Mouse (Mus musculus): ENCODE measurements at regions not wholly inside any gene's neighbourhood (a gene's known extent, or its start where the extent isn't known, plus 50 kb on each side); places are given as distances from the start of the nearest gene placed in this dataset.

DNA sequence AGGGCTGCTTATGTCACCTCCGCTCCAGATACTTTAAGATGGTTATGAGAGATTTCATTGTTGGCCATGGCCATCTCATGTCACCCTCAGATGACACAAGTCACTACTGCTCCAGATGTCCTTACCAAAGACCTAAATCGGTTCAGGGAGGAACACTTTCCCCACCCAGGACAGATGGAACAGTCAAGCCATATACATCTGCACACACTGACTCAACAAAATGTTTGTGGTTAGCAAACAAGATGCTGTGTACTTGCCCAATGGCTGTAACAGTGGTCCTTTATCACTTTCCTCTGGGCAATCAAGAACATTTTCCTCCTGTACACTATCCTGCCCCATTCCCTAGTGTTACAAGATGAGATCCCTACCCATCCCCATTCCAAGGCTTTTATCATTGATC, 64.1 kb upstream of the Tent5a start:
- no peak for TF ChIP-seq CTCF (IDR thresholded peaks at IDR 0.05; ENCODE audit: extremely low read depth, insufficient read depth, insufficient read length, insufficient replicate concordance)
- WGBS, result 68% methylated on average over 2 of the region's 2 CpGs
- no peaks in the 10 kb centered on the region for H3K27me3 ChIP-seq (ENCODE audit: control insufficient read depth, insufficient read depth, low read length)

DNA sequence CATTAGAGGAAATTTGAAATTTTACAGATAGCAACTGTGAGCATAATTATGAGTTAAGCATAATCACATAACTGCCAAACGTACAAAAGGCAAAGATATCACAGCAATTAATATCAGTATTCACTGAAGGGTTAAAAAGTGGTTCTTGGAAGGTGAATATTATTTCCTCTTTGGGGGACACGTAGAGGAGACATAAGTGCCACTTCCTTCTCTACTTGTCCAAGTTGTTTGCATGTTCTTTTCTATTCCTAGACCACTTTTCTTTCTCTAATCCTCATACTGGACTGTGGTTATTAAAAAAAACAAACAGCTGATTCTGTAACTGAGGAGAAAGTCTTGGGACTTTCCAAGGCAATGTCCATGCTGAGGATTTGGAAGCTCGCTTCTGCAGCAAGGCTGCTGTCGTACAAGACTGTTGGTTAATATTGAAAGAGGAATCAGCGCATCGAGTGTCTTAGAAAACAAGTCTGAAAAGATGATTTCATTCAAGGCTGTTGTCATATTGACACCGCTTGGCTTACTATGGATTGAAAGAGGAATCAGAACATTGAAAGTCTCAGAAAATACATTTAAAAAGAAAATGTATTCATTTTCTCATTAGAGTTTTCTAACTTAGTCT, 61.7 kb upstream of the Tent5a start:
- Histone ChIP-seq H3K27ac (ENCODE audit: insufficient read depth, low read length) (no peak overlapping the region), H3K4me3 (ENCODE audit: extremely low read depth, insufficient read depth, insufficient read length) (no peak overlapping the region), H3K36me3 (ENCODE audit: control insufficient read depth, insufficient read depth, low read length) (no peaks in the 10 kb centered on the region), H3K4me1 (ENCODE audit: control insufficient read depth, insufficient read depth, insufficient read length) (no peaks in the 10 kb centered on the region), H3K27me3 (ENCODE audit: control insufficient read depth, insufficient read depth, low read length) (no peaks in the 10 kb centered on the region)
- DNase-seq (ENCODE audit: low read depth in 1 of 2, low spot score in 2 of 2), result no peak
- TF ChIP-seq CTCF (IDR thresholded peaks at IDR 0.05; ENCODE audit: extremely low read depth, insufficient read depth, insufficient read length, insufficient replicate concordance) (no peak), POLR2A (IDR thresholded peaks at IDR 0.05; ENCODE audit: low read depth, low read length) (no peak)
- 47% methylated on average over 7 of the region's 7 CpGs for WGBS

More for the DNA sequence above, 64.1 kb upstream of the Tent5a start:
- no peak for DNase-seq (ENCODE audit: low read depth in 1 of 2, low spot score in 2 of 2)
- no peak overlapping the region for H3K4me3 ChIP-seq (ENCODE audit: extremely low read depth, insufficient read depth, insufficient read length)
- no peaks in the 10 kb centered on the region for H3K36me3 ChIP-seq (ENCODE audit: control insufficient read depth, insufficient read depth, low read length)
- no peak overlapping the region for H3K27ac ChIP-seq (ENCODE audit: insufficient read depth, low read length)
- H3K4me1 ChIP-seq (ENCODE audit: control insufficient read depth, insufficient read depth, insufficient read length), result no peaks in the 10 kb centered on the region

GRCm38 (mm10) chr9:85382413-85382812, 55.3 kb upstream of the Tent5a start:
- H3K27me3 ChIP-seq (ENCODE audit: control insufficient read depth, insufficient read depth, low read length), result no peaks in the 10 kb centered on the region
- H3K4me1 ChIP-seq (ENCODE audit: control insufficient read depth, insufficient read depth, insufficient read length), result no peaks in the 10 kb centered on the region
- 86% methylated on average over 2 of the region's 2 CpGs for WGBS
- no peak for DNase-seq (ENCODE audit: low read depth in 1 of 2, low spot score in 2 of 2)
- no peak overlapping the region for H3K4me3 ChIP-seq (ENCODE audit: extremely low read depth, insufficient read depth, insufficient read length)
- TF ChIP-seq POLR2A (IDR thresholded peaks at IDR 0.05; ENCODE audit: low read depth, low read length) (no peak), CTCF (IDR thresholded peaks at IDR 0.05; ENCODE audit: extremely low read depth, insufficient read depth, insufficient read length, insufficient replicate concordance) (no peak)
- H3K27ac ChIP-seq (ENCODE audit: insufficient read depth, low read length), result no peak overlapping the region
- H3K36me3 ChIP-seq (ENCODE audit: control insufficient read depth, insufficient read depth, low read length), result no peaks in the 10 kb centered on the region

DNA sequence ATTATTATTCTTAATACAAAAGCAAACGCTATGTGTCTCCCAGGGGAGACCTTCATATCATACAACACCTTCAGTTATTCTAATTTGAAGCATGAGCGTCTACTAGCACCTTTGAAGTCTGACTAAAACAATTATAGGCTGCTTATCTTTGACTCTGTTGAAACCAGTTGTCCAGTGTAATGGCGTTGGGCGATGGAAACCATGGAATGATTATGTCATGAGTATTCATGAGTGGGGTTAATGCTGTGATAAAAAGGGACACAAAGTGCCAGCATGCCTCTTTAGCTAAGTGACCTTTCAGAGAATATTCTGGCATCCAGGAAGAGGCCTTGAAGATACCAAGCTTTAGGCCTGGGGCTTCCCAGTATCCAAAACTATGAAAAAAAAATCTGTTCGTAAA, 53.6 kb upstream of the Tent5a start:
- no peak overlapping the region for H3K27ac ChIP-seq (ENCODE audit: insufficient read depth, low read length)
- H3K4me1 ChIP-seq (ENCODE audit: control insufficient read depth, insufficient read depth, insufficient read length), result no peaks in the 10 kb centered on the region
- no peak for DNase-seq (ENCODE audit: low read depth in 1 of 2, low spot score in 2 of 2)
- TF ChIP-seq POLR2A (IDR thresholded peaks at IDR 0.05; ENCODE audit: low read depth, low read length) (no peak), CTCF (IDR thresholded peaks at IDR 0.05; ENCODE audit: extremely low read depth, insufficient read depth, insufficient read length, insufficient replicate concordance) (no peak)
- no peaks in the 10 kb centered on the region for H3K36me3 ChIP-seq (ENCODE audit: control insufficient read depth, insufficient read depth, low read length)
- 90% methylated on average over 5 of the region's 5 CpGs for WGBS
- H3K4me3 ChIP-seq (ENCODE audit: extremely low read depth, insufficient read depth, insufficient read length), result no peak overlapping the region
- no peaks in the 10 kb centered on the region for H3K27me3 ChIP-seq (ENCODE audit: control insufficient read depth, insufficient read depth, low read length)

GRCm38 (mm10) chr9:85379135-85379534, 52.0 kb upstream of the Tent5a start:
- no peaks in the 10 kb centered on the region for H3K27me3 ChIP-seq (ENCODE audit: control insufficient read depth, insufficient read depth, low read length)
- no peak overlapping the region for H3K27ac ChIP-seq (ENCODE audit: insufficient read depth, low read length)
- DNase-seq (ENCODE audit: low read depth in 1 of 2, low spot score in 2 of 2), result no peak
- no peaks in the 10 kb centered on the region for H3K36me3 ChIP-seq (ENCODE audit: control insufficient read depth, insufficient read depth, low read length)
- no peaks in the 10 kb centered on the region for H3K4me1 ChIP-seq (ENCODE audit: control insufficient read depth, insufficient read depth, insufficient read length)
- WGBS, result 94% methylated on average over 2 of the region's 2 CpGs
- no peak for TF ChIP-seq CTCF (IDR thresholded peaks at IDR 0.05; ENCODE audit: extremely low read depth, insufficient read depth, insufficient read length, insufficient replicate concordance)
- no peak for TF ChIP-seq POLR2A (IDR thresholded peaks at IDR 0.05; ENCODE audit: low read depth, low read length)
- H3K4me3 ChIP-seq (ENCODE audit: extremely low read depth, insufficient read depth, insufficient read length), result no peak overlapping the region

Measured in spleen, adult 2 months (tissue).